Mouse (Mus musculus) hindbrain, embryonic 16.5 days (tissue): ENCODE measurements around the gene Rab26. TPM values are rescaled to one million over a fixed set of nuclear protein-coding genes. Genes with fewer than 3 reads are reported as not detected.

ENCODE experiments used
- ATAC-seq: fragments of 200-750 bp; cut with Nextera tagmentation; 2 replicates; pipeline ENCODE4 v1.8.0; 2017; ENCODE audit warnings: moderate TSS enrichment, moderate library complexity
- H3K27ac ChIP-seq: fragments of 300-500 bp; sonication (generic); 2 replicates; pipeline ENCODE4 v1.5.1; 2014; ENCODE audit warnings: low read depth, mild to moderate bottlenecking, control low read depth, low read length, moderate library complexity
- H3K27me3 ChIP-seq: fragments of 300-500 bp; sonication (generic); replicated peaks from 2 replicates; pipeline ENCODE4 v1.6.1; 2014; ENCODE audit warnings: low read length; ENCODE audit not compliant: control insufficient read depth, insufficient read depth
- H3K36me3 ChIP-seq: fragments of 300-500 bp; sonication (generic); 2 replicates; pipeline ENCODE4 v1.6.1; 2014; ENCODE audit warnings: mild to moderate bottlenecking, low read length, moderate library complexity, mixed read lengths; ENCODE audit not compliant: control insufficient read depth, insufficient read depth
- H3K4me1 ChIP-seq: fragments of 300-500 bp; sonication (generic); 2 replicates; pipeline ENCODE4 v1.6.1; 2014; ENCODE audit warnings: low read depth, low read length; ENCODE audit not compliant: control insufficient read depth, insufficient read depth
- H3K4me2 ChIP-seq: fragments of 300-500 bp; sonication (generic); 2 replicates; pipeline ENCODE4 v1.6.1; 2014; ENCODE audit warnings: mild to moderate bottlenecking, low read length, control low read depth, moderate library complexity
- H3K4me3 ChIP-seq: fragments of 300-500 bp; sonication (generic); 2 replicates; pipeline ENCODE4 v1.5.1; 2014; ENCODE audit warnings: mild to moderate bottlenecking, low read length, control low read depth, moderate library complexity
- H3K9ac ChIP-seq: fragments of 300-500 bp; sonication (generic); 2 replicates; pipeline ENCODE4 v1.6.1; 2014; ENCODE audit warnings: low read depth, mild to moderate bottlenecking, control low read depth, low read length, moderate library complexity
- H3K9me3 ChIP-seq: fragments of 300-500 bp; sonication (generic); 2 replicates; pipeline ENCODE4 v1.6.1; 2014; ENCODE audit warnings: mild to moderate bottlenecking, low read length, moderate library complexity; ENCODE audit not compliant: control insufficient read depth
- WGBS: fragments of 180-500 bp; shearing (Covaris S2); extraction: QIAGEN DNeasy Blood & Tissue Kit; methylation state at CpG from one replicate; pipeline ENCODE4 v1.1.7; 2014; 5-methylcytosine and 5-hydroxymethylcytosine counted together
- polyA plus RNA-seq: library from polyadenylated mRNA; unstranded; fragments of >200 nt; fragmentation: Nextera tagmentation; extraction: Ambion mirVana; gene quantifications from 2 replicates; pipeline ENCODE4 v1.2.1, GENCODE M21; 2015

Gene Rab26
- 10.9 and 13.0 TPM in 2 replicates for polyA plus RNA-seq

GRCm38 (mm10) chr17:24534160-24534718, at the start of gene Rab26:
Rab26 (minus strand) TSS chr17:24534210.
- 88% methylated on average over 8 of the region's 8 CpGs for WGBS
- peaks cover 33% of the 10 kb centered on the region for H3K4me1 ChIP-seq
- H3K27ac ChIP-seq: no peak within 1 kb of the TSS; the same call in 1 of the 2 replicates

DNA sequence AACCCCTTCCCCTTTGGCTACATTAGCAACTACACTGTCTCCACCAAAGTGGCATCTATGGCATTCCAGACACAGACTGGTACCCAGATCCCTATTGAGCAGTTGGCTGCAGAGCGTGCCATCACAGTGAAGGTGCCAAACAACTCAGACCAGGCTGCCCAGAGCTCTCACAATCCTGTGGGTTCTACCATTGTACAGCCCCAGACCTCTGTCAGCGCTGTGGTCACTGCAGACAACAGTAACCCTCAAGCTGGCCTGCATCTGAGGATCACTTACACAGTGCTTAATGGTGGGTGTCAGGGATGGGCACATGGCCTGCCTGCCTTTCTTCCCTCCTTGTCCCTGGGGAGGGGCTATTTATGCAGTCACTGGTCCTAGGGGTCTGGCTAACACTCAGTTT, 46.3 kb upstream of the Rab26 start:
- Histone ChIP-seq H3K4me1 (no peaks in the 10 kb centered on the region), H3K9ac (no peak overlapping the region), H3K4me3 (no peak overlapping the region), H3K4me2 (no peak overlapping the region), H3K36me3 (peaks cover 57% of the 10 kb centered on the region), H3K27ac (no peak overlapping the region), H3K27me3 (no peaks in the 10 kb centered on the region), H3K9me3 (no peaks in the 10 kb centered on the region)
- WGBS: 100% methylated on average over 2 of the region's 2 CpGs
- no peak for ATAC-seq

More at GRCm38 (mm10) chr17:24534160-24534718, at the start of gene Rab26:
- no peaks in the 10 kb centered on the region for H3K27me3 ChIP-seq
- peak within 1 kb of the TSS; percentile 76 for H3K4me2 ChIP-seq
- no peaks in the 10 kb centered on the region for H3K9me3 ChIP-seq
- no peak for ATAC-seq
- H3K9ac ChIP-seq: peak within 1 kb of the TSS; percentile 59
- no peaks in the 10 kb centered on the region for H3K36me3 ChIP-seq
- H3K4me3 ChIP-seq: peak within 1 kb of the TSS; percentile 39

DNA sequence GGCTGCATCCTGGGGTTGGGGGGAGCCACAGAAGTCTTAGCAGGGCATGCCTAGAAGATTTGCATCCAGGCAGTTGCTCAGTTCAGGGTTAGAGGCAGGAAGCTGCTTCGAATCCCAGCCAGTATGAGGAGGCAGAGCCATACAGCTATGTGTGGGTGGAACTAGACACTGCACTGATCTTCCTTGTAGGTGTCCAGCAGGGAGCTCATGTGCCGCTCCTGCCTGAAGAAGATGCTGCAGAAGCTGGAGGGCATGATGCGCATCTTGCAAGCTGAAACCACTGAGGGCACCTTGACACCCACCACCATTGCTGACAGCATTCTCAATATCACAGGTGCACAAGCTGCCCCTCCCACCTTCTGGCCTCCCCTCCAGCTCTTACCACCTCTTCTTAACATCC, 45.5 kb upstream of the Rab26 start:
- ATAC-seq: no peak
- Histone ChIP-seq H3K36me3 (peaks cover 58% of the 10 kb centered on the region), H3K4me3 (no peak overlapping the region), H3K9ac (no peak overlapping the region), H3K27me3 (no peaks in the 10 kb centered on the region), H3K4me2 (no peak overlapping the region), H3K4me1 (no peaks in the 10 kb centered on the region), H3K27ac (no peak overlapping the region), H3K9me3 (no peaks in the 10 kb centered on the region)
- 89% methylated on average over 3 of the region's 3 CpGs for WGBS

GRCm38 (mm10) chr17:24573811-24574210, 39.8 kb upstream of the Rab26 start:
- H3K4me2 ChIP-seq: no peak overlapping the region
- WGBS: 93% methylated on average over 9 of the region's 9 CpGs
- no peak overlapping the region for H3K9ac ChIP-seq
- H3K27me3 ChIP-seq: no peaks in the 10 kb centered on the region
- H3K27ac ChIP-seq: no peak overlapping the region
- H3K4me1 ChIP-seq: no peaks in the 10 kb centered on the region
- H3K36me3 ChIP-seq: peaks cover 60% of the 10 kb centered on the region
- no peak overlapping the region for H3K4me3 ChIP-seq
- H3K9me3 ChIP-seq: no peaks in the 10 kb centered on the region
- no peak for ATAC-seq

GRCm38 (mm10) chr17:24572651-24573245, 38.7 kb upstream of the Rab26 start:
- Histone ChIP-seq H3K4me3 (no peak overlapping the region), H3K9me3 (no peaks in the 10 kb centered on the region), H3K27ac (no peak overlapping the region), H3K4me2 (no peak overlapping the region), H3K9ac (no peak overlapping the region), H3K36me3 (peaks cover 56% of the 10 kb centered on the region), H3K4me1 (no peaks in the 10 kb centered on the region), H3K27me3 (no peaks in the 10 kb centered on the region)
- WGBS: 96% methylated on average over 12 of the region's 12 CpGs
- no peak for ATAC-seq

GRCm38 (mm10) chr17:24569837-24570236, 35.8 kb upstream of the Rab26 start:
- Histone ChIP-seq H3K36me3 (peaks cover 48% of the 10 kb centered on the region), H3K27ac (no peak overlapping the region), H3K27me3 (no peaks in the 10 kb centered on the region), H3K4me1 (no peaks in the 10 kb centered on the region), H3K9me3 (no peaks in the 10 kb centered on the region), H3K9ac (no peak overlapping the region), H3K4me2 (no peak overlapping the region), H3K4me3 (no peak overlapping the region)
- ATAC-seq: no peak
- WGBS: 89% methylated on average over 4 of the region's 4 CpGs

- WGBS: 61% methylated on average over 8 of the region's 8 CpGs
- no peak overlapping the region for H3K27ac ChIP-seq
- H3K9me3 ChIP-seq: no peaks in the 10 kb centered on the region
- no peaks in the 10 kb centered on the region for H3K27me3 ChIP-seq
- H3K9ac ChIP-seq: no peak overlapping the region
- no peak overlapping the region for H3K4me3 ChIP-seq
- H3K4me2 ChIP-seq: no peak overlapping the region
- ATAC-seq: no peak
- H3K36me3 ChIP-seq: peaks cover 32% of the 10 kb centered on the region
- H3K4me1 ChIP-seq: no peaks in the 10 kb centered on the region
These were observed 33.2 kb upstream of the Rab26 start for GRCm38 (mm10) chr17:24567034-24567779.

- WGBS: 49% methylated on average over 3 of the region's 3 CpGs
- peaks cover 25% of the 10 kb centered on the region for H3K36me3 ChIP-seq
- ATAC-seq: no peak
These were observed 31.8 kb upstream of the Rab26 start for GRCm38 (mm10) chr17:24565792-24566191.

GRCm38 (mm10) chr17:24565092-24565491, 31.1 kb upstream of the Rab26 start:
- H3K36me3 ChIP-seq: peaks cover 19% of the 10 kb centered on the region
- 90% methylated on average over 3 of the region's 3 CpGs for WGBS
- H3K9ac ChIP-seq: no peak overlapping the region
- H3K4me3 ChIP-seq: no peak overlapping the region
- H3K27ac ChIP-seq: no peak overlapping the region
- no peaks in the 10 kb centered on the region for H3K9me3 ChIP-seq
- H3K4me2 ChIP-seq: no peak overlapping the region
- no peaks in the 10 kb centered on the region for H3K27me3 ChIP-seq
- no peak for ATAC-seq
- no peaks in the 10 kb centered on the region for H3K4me1 ChIP-seq

More at GRCm38 (mm10) chr17:24565792-24566191, 31.8 kb upstream of the Rab26 start:
- Histone ChIP-seq H3K27ac (no peak overlapping the region), H3K9ac (no peak overlapping the region), H3K4me1 (no peaks in the 10 kb centered on the region), H3K4me3 (no peak overlapping the region), H3K4me2 (no peak overlapping the region), H3K27me3 (no peaks in the 10 kb centered on the region), H3K9me3 (no peaks in the 10 kb centered on the region)
